Mouse (Mus musculus): ENCODE data around the gene Prkag2. TPM values are rescaled to one million over a fixed set of nuclear protein-coding genes. Genes with fewer than 3 reads are reported as not detected.
A peak's percentile ranks its signal among the peaks of the same experiment; 100 is the strongest.

Gene Prkag2
- polyA plus RNA-seq, 1 experiment: 1.1 TPM

GRCm38 (mm10) chr5:25110314-25110713 lies 9.9 kb upstream of the Prkag2 start:
- H3K4me3 ChIP-seq (replicated peaks): no peak overlapping the region
- H3K27me3 ChIP-seq (replicated peaks): peaks cover 50% of the 10 kb centered on the region
- TF ChIP-seq FLI1 (IDR thresholded peaks at IDR 0.05; ENCODE audit: low read length) (no peak), GATA1 (IDR thresholded peaks at IDR 0.05; ENCODE audit: borderline replicate concordance, low read length) (no peak)
- no peaks in the 10 kb centered on the region for H3K9me3 ChIP-seq
- peaks cover 4% of the 10 kb centered on the region for H3K4me1 ChIP-seq
- no peaks in the 10 kb centered on the region for H3K36me3 ChIP-seq (replicated peaks; ENCODE audit: low read length)

DNA sequence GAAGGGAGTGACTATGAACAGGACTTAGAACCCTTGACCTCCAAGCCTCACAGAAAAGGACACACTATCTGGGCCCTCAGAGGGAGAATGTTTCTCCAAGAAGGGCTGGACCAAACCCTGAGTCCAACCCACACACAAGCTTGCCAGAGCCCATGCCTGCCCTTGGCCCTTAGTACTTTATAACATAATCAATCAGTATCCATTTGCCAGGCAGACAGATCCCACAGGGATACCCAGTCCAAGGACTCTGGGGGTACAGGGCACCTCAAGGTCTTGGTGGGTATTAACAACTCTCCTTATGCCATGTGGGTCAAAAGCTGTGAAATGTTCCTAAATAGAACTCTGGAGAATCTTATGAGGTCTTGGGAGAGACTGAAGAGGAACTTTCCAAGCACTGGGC lies 5.3 kb upstream of the Prkag2 start:
- no peaks in the 10 kb centered on the region for H3K36me3 ChIP-seq (replicated peaks; ENCODE audit: low read length)
- H3K4me1 ChIP-seq: peaks cover 10% of the 10 kb centered on the region
- TF ChIP-seq GATA1 (IDR thresholded peaks at IDR 0.05; ENCODE audit: borderline replicate concordance, low read length) (no peak), FLI1 (IDR thresholded peaks at IDR 0.05; ENCODE audit: low read length) (no peak)
- H3K4me3 ChIP-seq (replicated peaks): no peak overlapping the region
- H3K27me3 ChIP-seq (replicated peaks): peaks cover 74% of the 10 kb centered on the region
- no peaks in the 10 kb centered on the region for H3K9me3 ChIP-seq

- Histone ChIP-seq H3K4me3 (replicated peaks) (peak overlapping the region; percentile 91), H3K27me3 (replicated peaks) (peaks cover 89% of the 10 kb centered on the region)
Observed at GRCm38 (mm10) chr5:25101126-25101523, 683 bp upstream of the Prkag2 start.

GRCm38 (mm10) chr5:25100157-25100515 lies 306 bp downstream of the Prkag2 start:
- Histone ChIP-seq H3K9me3 (peaks cover 8% of the 10 kb centered on the region; the same call in 1 of the 2 replicates), H3K27me3 (replicated peaks) (peaks cover 82% of the 10 kb centered on the region), H3K4me1 (peaks cover 23% of the 10 kb centered on the region), H3K36me3 (replicated peaks; ENCODE audit: low read length) (no peaks in the 10 kb centered on the region), H3K4me3 (replicated peaks) (peak overlapping the region; percentile 91)
- TF ChIP-seq FLI1 (IDR thresholded peaks at IDR 0.05; ENCODE audit: low read length): no peak
- TF ChIP-seq GATA1 (IDR thresholded peaks at IDR 0.05; ENCODE audit: borderline replicate concordance, low read length): no peak

More at GRCm38 (mm10) chr5:25101126-25101523, 683 bp upstream of the Prkag2 start:
- no peaks in the 10 kb centered on the region for H3K36me3 ChIP-seq (replicated peaks; ENCODE audit: low read length)
- no peak for TF ChIP-seq FLI1 (IDR thresholded peaks at IDR 0.05; ENCODE audit: low read length)
- no peak for TF ChIP-seq GATA1 (IDR thresholded peaks at IDR 0.05; ENCODE audit: borderline replicate concordance, low read length)
- peaks cover 23% of the 10 kb centered on the region for H3K4me1 ChIP-seq
- 0 out of 2 replicates have a peak, but pooled peaks cover 3% of the 10 kb centered on the region for H3K9me3 ChIP-seq

DNA sequence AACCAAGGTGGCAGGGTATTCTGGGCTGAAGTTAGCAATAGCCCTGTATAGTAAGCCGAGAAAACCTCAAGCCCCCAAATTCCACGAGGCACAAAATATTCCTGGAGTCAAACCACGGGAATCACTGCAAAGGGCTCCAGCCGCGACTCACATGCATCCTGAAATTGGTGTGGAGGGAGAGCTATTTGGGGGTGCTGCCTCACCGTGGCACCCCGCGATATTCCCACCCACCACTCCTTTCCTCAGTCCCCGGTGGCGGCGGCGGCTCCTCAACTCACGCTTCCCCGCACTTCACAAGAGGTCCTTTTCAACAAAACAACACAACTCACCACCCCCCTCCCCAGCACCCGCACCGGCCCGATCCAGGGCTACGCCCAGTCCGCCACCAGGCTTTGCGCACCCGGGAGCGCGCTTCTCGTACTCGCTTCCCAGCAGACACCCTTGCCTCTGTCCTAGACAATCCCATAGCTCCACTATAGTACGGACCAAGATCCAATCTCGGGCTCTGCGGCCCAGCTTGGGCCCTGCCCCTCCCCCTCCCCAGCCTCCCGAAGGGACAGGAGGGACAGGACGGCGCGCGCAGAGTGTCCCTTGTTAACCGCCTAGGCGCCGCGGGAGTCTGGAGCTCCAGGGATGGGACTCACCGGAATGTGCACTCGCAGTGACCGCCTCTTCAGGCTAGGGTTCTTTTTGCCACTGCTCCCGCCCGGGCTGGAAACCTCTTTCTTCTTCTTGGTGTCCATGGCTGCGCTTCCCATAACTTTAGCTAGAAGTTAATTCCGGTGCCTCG lies 880 bp downstream of the Prkag2 start:
- no peak for TF ChIP-seq GATA1 (IDR thresholded peaks at IDR 0.05; ENCODE audit: borderline replicate concordance, low read length)
- no peak for TF ChIP-seq FLI1 (IDR thresholded peaks at IDR 0.05; ENCODE audit: low read length)
- peak overlapping the region; percentile 91 for H3K4me3 ChIP-seq (replicated peaks)
- no peaks in the 10 kb centered on the region for H3K36me3 ChIP-seq (replicated peaks; ENCODE audit: low read length)

DNA sequence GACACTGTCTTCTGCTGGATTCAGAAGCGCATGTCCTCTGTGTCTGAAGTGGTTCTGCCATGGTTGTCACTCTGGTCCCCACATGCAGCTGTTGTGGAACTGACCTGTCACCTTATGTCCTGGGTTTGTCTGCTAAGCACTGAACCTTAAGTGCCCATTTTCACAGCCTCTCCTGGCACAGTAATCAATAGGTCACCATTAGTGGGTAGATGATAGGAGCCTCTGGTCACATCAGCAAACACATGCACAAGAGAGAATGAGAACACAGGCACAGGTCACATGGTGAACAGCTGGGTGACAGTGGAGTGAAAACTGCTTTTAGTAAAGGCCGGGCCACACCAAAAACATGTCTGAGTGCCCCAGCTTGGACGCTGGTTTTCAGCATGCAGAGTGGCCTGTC lies 2.6 kb downstream of the Prkag2 start:
- no peak overlapping the region for H3K4me3 ChIP-seq (replicated peaks)
- peaks cover 71% of the 10 kb centered on the region for H3K27me3 ChIP-seq (replicated peaks)
- TF ChIP-seq FLI1 (IDR thresholded peaks at IDR 0.05; ENCODE audit: low read length) (no peak), GATA1 (IDR thresholded peaks at IDR 0.05; ENCODE audit: borderline replicate concordance, low read length) (no peak)
- peaks cover 26% of the 10 kb centered on the region for H3K4me1 ChIP-seq
- peaks cover 8% of the 10 kb centered on the region; the same call in 1 of the 2 replicates for H3K9me3 ChIP-seq
- H3K36me3 ChIP-seq (replicated peaks; ENCODE audit: low read length): no peaks in the 10 kb centered on the region

More for the DNA sequence above, 880 bp downstream of the Prkag2 start:
- peaks cover 79% of the 10 kb centered on the region for H3K27me3 ChIP-seq (replicated peaks)
- peaks cover 8% of the 10 kb centered on the region; the same call in 1 of the 2 replicates for H3K9me3 ChIP-seq
- peaks cover 23% of the 10 kb centered on the region for H3K4me1 ChIP-seq

DNA sequence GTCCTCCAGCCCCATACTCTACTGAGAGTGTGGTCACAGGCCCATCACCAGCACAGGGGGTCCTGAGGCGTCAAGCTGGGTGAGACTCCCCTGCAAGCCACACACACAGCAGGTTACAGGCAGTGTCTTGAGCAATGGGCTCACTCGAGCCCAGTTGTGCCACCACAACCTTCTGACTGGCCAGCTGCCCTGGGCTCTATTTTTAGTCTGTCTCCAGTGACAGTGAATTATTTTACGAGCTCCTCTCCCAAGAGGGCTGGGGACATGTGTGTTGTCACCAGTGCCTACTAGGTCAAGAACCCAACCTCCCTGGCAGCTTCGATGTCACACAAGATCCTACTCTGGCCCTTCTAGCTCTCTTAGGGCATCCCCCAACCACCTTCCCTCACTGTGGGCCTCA lies 4.0 kb downstream of the Prkag2 start:
- Histone ChIP-seq H3K36me3 (replicated peaks; ENCODE audit: low read length) (no peaks in the 10 kb centered on the region), H3K4me1 (peaks cover 31% of the 10 kb centered on the region), H3K4me3 (replicated peaks) (peak overlapping the region; percentile 8), H3K27me3 (replicated peaks) (peaks cover 65% of the 10 kb centered on the region), H3K9me3 (peaks cover 8% of the 10 kb centered on the region; the same call in 1 of the 2 replicates)
- TF ChIP-seq GATA1 (IDR thresholded peaks at IDR 0.05; ENCODE audit: borderline replicate concordance, low read length): no peak
- TF ChIP-seq FLI1 (IDR thresholded peaks at IDR 0.05; ENCODE audit: low read length): no peak

GRCm38 (mm10) chr5:25092630-25093245 lies 7.7 kb downstream of the Prkag2 start:
- peaks cover 10% of the 10 kb centered on the region for H3K4me1 ChIP-seq
- peaks cover 8% of the 10 kb centered on the region; the same call in 1 of the 2 replicates for H3K9me3 ChIP-seq
- no peaks in the 10 kb centered on the region for H3K36me3 ChIP-seq (replicated peaks; ENCODE audit: low read length)
- peaks cover 45% of the 10 kb centered on the region for H3K27me3 ChIP-seq (replicated peaks)
- H3K4me3 ChIP-seq (replicated peaks): no peak overlapping the region
- TF ChIP-seq FLI1 (IDR thresholded peaks at IDR 0.05; ENCODE audit: low read length): no peak
- no peak for TF ChIP-seq GATA1 (IDR thresholded peaks at IDR 0.05; ENCODE audit: borderline replicate concordance, low read length)

DNA sequence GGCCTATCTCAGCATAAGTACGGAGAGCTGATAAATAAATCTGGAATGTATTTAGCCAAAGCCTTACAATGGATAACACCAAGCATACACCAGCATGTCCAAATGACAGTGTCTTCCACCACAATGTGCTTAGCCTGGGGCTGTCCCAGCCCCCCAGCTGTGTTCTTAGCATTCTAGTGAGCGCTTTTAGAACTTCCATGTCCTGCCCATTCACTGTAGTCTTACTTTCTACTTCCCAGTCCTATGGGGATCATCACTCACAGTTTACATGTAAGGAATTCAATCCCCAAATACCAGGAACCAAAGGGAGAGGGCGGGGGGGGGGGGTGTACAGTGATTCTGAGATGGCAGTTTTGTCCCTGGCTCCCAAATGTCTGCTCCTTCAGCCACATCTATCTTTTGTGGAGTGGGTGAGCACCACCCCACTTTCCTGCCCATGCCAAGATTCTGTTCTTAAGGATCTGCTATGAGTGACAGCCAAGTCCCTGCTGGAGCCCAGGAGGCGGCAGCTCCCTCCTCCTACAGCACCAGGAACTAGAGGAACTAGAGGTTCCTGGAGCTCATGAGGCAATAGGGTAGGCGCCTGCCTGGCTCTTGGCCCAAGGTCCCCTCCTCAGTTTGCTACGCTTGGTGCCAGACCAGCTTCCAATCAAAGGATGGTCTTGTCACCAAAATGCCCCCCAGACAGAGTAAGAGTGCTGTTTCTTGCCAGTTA lies 11.0 kb downstream of the Prkag2 start:
- TF ChIP-seq FLI1 (IDR thresholded peaks at IDR 0.05; ENCODE audit: low read length) (no peak), GATA1 (IDR thresholded peaks at IDR 0.05; ENCODE audit: borderline replicate concordance, low read length) (no peak)
- Histone ChIP-seq H3K4me3 (replicated peaks) (no peak overlapping the region), H3K36me3 (replicated peaks; ENCODE audit: low read length) (no peaks in the 10 kb centered on the region), H3K9me3 (no peaks in the 10 kb centered on the region), H3K4me1 (peaks cover 14% of the 10 kb centered on the region), H3K27me3 (replicated peaks) (peaks cover 41% of the 10 kb centered on the region)
